Mouse (Mus musculus) heart, postnatal 36 days (tissue): Measurements from ENCODE around the gene Zfp865. TPM values are rescaled to one million over a fixed set of nuclear protein-coding genes. Genes with fewer than 3 reads are reported as not detected.
"Not testable (repeated sequence)": the region's sequence is repeated elsewhere in the genome, so short reads cannot be mapped to it uniquely, and the experiment has no call there.

Experiments
- DNase-seq, 2 experiments: peaks; one replicate each; pipeline ENCODE4 v3.0.0; 2021 to 2022
- intact Hi-C: fragments of 180-260 bp; cut with DNase I; formaldehyde crosslinking; loops from one replicate; pipeline ENCODE4 v1.15.1; 2025
- total RNA-seq, 2 experiments: library from RNA; stranded (reverse); gene quantifications; 2 replicates each; pipeline ENCODE4 v1.2.3; 2021

Gene Zfp865
- total RNA-seq, 2 experiments from 2014 or later = 14.1 to 14.9 TPM

GRCm38 (mm10) chr7:5014251-5015117, 5.7 kb upstream of the Zfp865 start, which contains the start of the genes Zfp524 and Fiz1:
Zfp524 (plus strand) TSS chr7:5014415.
Fiz1 (minus strand) TSS chr7:5014697.
- DNase-seq = peak; percentile 98 to 99
- intact Hi-C loops = loop anchor here (2.0 to 10.0 kb wide), 3 partner anchors 72 to 360 kb away; partner anchors contain the start of genes Ppp6r1 and Ube2s

GRCm38 (mm10) chr7:5015118-5016001, 4.8 kb upstream of the Zfp865 start, which contains the start of gene Gm44973:
Gm44973 (plus strand) TSS chr7:5015496.
- DNase-seq = peak; percentile 89 to 96
- intact Hi-C loops = loop anchor here (2.0 to 10.0 kb wide), 4 partner anchors 45 to 361 kb away; partner anchors contain the start of genes Ppp6r1 and Ube2s

- intact Hi-C loops = loop anchor here (2.0 to 10.0 kb wide), 3 partner anchors 45 to 361 kb away; partner anchors contain the start of genes Ppp6r1 and Ube2s
- no peak for DNase-seq
Measured at GRCm38 (mm10) chr7:5016057-5016456, 4.1 kb upstream of the Zfp865 start.

- intact Hi-C loops = loop anchor here (2.0 to 10.0 kb wide), 3 partner anchors 44 to 362 kb away; partner anchors contain the start of genes Ppp6r1 and Ube2s
- no peak for DNase-seq
Measured at GRCm38 (mm10) chr7:5016920-5017319, 3.3 kb upstream of the Zfp865 start.

GRCm38 (mm10) chr7:5017352-5017751, 2.8 kb upstream of the Zfp865 start:
- no peak for DNase-seq
- intact Hi-C loops = loop anchor here (2.0 to 10.0 kb wide), 3 partner anchors 43 to 363 kb away; partner anchors contain the start of genes Ppp6r1 and Ube2s

GRCm38 (mm10) chr7:5017931-5018330, 2.2 kb upstream of the Zfp865 start:
- intact Hi-C loops = loop anchor here (2.0 to 10.0 kb wide), 3 partner anchors 43 to 363 kb away; partner anchors contain the start of genes Ppp6r1 and Ube2s
- no peak for DNase-seq

GRCm38 (mm10) chr7:5019576-5019975, 600 bp upstream of the Zfp865 start:
- DNase-seq = not testable (repeated sequence)
- intact Hi-C loops = loop anchor here (10.0 kb wide), 2 partner anchors 205 to 365 kb away; partner anchors contain the start of genes Ppp6r1 and Ube2s

GRCm38 (mm10) chr7:5020685-5021084, 509 bp downstream of the Zfp865 start:
- DNase-seq = no peak
- intact Hi-C loops = loop anchor here (5.0 kb wide), 1 partner anchor 228 kb away; the partner anchor contains the start of gene Rpl28

- intact Hi-C loops = loop anchor here (5.0 kb wide), 1 partner anchor 229 kb away; the partner anchor contains the start of gene Rpl28
- DNase-seq = no peak
Measured at GRCm38 (mm10) chr7:5021197-5021596, 1.0 kb downstream of the Zfp865 start.

GRCm38 (mm10) chr7:5029543-5029942, 9.4 kb downstream of the Zfp865 start:
- intact Hi-C loops = no loop called here
- no peak for DNase-seq

- intact Hi-C loops = no loop called here
- no peak for DNase-seq
Measured at GRCm38 (mm10) chr7:5029946-5030345, 9.8 kb downstream of the Zfp865 start.

GRCm38 (mm10) chr7:5030554-5031275, 10.5 kb downstream of the Zfp865 start:
- intact Hi-C loops = no loop called here
- no peak for DNase-seq

GRCm38 (mm10) chr7:5031496-5031895, 11.3 kb downstream of the Zfp865 start:
- no peak for DNase-seq
- intact Hi-C loops = no loop called here

- intact Hi-C loops = no loop called here
- no peak for DNase-seq
Measured at GRCm38 (mm10) chr7:5033818-5034217, 13.6 kb downstream of the Zfp865 start, which contains the start of gene 4632433K11Rik. 4632433K11Rik (plus strand) TSS chr7:5034118.

GRCm38 (mm10) chr7:5035628-5036027, 15.5 kb downstream of the Zfp865 start:
- intact Hi-C loops = loop anchor here (2.0 kb wide), 1 partner anchor 13 kb away; no protein-coding TSS in a partner anchor
- no peak for DNase-seq

- intact Hi-C loops = loop anchor here (2.0 kb wide), 1 partner anchor 13 kb away; no protein-coding TSS in a partner anchor
- no peak for DNase-seq
Measured at GRCm38 (mm10) chr7:5036136-5036535, 16.0 kb downstream of the Zfp865 start.

GRCm38 (mm10) chr7:5037026-5037425, 16.9 kb downstream of the Zfp865 start:
- DNase-seq = no peak
- intact Hi-C loops = loop anchor here (2.0 kb wide), 1 partner anchor 14 kb away; no protein-coding TSS in a partner anchor

- DNase-seq = no peak
- intact Hi-C loops = loop anchor here (2.0 kb wide), 1 partner anchor 15 kb away; no protein-coding TSS in a partner anchor
Measured at GRCm38 (mm10) chr7:5037467-5037866, 17.3 kb downstream of the Zfp865 start.

GRCm38 (mm10) chr7:5038109-5038732, 18.0 kb downstream of the Zfp865 start, which contains the start of gene Zfp784:
Zfp784 (minus strand) TSS chr7:5038446.
- intact Hi-C loops = no loop called here
- peak; percentile 92 to 98 for DNase-seq
